Mouse (Mus musculus): ENCODE measurements around the gene Cenpa.
"Not testable (repeated sequence)": the region's sequence is repeated elsewhere in the genome, so short reads cannot be mapped to it uniquely, and the experiment has no call there.

The Cenpa gene

DNA sequence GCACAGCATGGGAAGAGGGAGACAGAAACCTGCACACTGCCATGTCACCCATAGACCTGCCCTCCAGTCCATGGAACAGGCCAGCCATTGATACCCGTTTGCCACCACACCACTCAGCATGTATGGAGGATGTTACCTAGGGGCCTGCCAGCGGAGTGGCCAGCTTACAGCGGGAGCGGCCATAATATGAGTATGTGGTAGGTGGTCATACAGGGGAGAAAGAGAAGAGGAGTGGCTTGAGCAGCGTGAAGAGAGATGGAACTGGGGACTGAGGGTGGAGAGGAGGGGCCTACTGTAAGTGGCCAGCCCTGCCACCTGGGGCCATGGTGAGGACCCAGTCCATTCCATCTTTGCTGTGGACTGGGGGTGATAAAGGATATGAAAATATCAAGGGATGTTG lies 15.4 kb downstream of the Cenpa start:
- no peak for DNase-seq

DNA sequence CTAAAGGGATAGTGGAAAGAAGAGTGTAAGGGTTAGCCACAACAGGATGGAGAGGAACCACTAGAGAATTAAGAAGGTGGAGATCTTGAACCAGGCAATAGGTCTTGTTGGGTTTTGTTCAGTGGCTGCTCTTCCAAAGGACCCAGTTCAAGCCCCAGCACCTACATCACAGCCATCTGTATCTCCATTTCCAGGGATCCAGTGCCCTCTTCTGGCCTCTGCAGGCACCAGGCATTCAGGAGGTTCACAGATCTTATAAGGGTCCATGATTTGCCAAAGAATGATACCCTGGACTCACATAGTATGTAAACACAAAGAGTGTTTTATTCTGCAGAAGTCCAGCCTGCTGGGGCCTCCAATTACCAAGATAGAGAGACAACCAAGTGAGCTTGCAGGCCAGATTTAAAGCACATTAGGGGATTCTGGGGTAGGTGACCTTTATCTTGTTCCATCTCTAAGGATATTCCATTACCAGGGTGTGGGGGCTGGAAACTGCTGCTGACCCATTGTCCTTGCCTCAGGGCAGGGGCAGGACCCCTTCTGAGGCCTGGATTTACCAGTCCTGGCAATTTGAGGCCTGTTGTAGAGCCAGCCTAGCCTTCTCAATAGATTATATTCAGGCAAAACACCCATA lies 16.5 kb downstream of the Cenpa start:
- DNase-seq, result peak in 1 of 2 experiments; percentile 12

DNA sequence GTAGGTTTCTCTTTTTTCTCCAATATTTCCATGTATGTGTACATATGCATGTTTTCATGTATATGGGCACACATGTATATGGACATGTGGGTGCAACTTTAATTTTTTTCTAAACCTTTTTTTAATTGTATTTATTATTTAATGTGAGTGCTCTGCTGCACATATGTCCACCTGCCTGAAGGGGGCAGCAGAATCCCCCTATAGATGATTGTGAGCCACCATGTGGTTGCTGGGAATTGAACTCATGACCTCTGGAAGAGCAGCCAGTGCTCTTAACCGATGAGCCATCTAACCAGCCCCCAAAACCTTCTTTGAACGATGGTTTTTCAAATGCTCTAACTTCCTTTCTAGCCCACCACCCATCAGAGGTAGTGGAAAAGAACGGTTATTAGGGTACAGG lies 17.4 kb downstream of the Cenpa start:
- DNase-seq, result no peak

DNA sequence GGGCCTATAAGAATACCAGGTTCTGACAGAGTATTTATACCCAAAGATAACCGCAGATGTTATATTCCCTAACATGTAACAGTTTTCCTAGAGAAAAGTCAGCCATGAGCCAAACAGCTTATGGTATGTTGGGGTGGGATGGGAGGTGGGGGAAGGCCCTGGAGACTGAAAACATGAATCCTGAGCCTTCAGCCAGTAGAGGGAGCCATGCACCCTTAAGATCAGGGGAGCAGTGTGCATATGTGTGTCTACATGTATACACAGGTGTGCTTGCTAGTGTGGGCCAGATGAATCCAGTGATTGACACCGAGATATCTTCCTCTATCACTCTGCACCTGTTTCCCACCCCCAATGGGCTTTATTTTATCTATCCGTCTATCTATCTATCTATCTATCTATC lies 20.2 kb downstream of the Cenpa start:
- DNase-seq, result peak in 1 of 2 experiments; percentile 15

DNA sequence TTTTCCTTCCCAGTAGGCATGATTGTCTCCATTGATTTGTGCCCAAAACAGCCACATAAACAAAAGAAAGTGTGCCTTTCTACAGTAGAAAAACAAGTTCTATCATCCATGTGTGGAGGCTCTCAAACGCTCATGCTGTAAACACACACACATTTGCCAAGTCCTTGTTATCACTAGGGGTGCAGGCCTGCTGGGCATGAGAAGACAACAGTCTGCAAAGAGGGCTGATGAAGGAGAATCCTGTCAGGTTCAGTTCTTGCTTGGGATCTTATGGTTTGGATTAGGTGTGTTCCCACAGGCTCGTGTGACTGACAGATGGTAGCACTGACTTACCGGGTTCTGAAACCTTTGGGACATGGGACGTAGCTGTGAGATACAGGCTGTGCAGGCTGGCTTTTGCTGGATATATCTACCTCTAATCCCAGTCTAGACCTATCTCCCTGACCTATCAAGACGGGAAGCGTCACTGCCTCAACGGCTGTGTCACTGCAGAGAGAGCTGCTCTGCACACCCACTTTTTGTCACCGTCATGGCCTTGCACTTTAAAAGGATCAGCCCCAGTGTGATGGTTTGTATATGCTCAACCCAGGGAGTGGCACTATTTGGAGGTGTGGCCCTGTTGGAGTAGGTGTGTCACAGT lies 33.9 kb downstream of the Cenpa start:
- DNase-seq, result no peak

DNA sequence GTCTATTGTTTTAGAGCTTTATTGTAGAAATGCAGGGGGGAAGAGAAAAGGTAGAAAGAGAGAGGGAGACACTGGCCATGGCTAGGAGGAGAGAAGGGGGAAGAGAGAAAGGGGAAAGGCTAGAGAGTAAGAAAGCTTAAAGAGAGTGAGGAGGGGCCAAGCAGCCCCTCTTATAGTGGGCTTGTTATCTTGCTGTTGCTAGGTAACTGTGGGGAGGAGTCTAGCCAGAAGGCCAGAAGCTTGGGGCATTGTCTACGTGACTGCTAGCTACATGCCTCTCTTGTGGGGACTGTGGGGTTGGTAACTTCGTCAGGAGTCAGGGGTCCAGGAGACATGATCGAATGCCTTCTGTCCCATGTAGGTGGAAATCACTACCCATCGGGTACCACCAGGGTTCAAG lies 34.8 kb downstream of the Cenpa start:
- not testable (repeated sequence) for DNase-seq

DNA sequence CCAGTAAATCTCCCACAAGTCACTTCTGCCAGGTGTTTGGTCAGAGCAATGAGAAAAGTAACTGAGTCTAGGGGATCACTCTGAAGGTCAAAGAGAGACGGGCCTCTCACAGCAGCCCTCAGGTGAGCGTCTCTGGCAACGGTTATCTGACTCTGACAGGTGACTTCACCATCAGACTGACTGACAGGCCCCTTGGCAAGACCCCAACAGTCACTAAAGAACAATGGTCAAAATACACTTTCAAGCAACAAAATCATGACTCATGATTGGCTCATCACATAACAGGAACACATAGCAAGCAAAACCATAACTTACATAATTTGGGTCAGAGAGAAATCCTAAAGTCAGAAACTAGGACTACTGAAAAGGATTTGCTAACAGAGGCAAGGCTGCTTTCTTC lies 35.3 kb downstream of the Cenpa start:
- no peak for DNase-seq

DNA sequence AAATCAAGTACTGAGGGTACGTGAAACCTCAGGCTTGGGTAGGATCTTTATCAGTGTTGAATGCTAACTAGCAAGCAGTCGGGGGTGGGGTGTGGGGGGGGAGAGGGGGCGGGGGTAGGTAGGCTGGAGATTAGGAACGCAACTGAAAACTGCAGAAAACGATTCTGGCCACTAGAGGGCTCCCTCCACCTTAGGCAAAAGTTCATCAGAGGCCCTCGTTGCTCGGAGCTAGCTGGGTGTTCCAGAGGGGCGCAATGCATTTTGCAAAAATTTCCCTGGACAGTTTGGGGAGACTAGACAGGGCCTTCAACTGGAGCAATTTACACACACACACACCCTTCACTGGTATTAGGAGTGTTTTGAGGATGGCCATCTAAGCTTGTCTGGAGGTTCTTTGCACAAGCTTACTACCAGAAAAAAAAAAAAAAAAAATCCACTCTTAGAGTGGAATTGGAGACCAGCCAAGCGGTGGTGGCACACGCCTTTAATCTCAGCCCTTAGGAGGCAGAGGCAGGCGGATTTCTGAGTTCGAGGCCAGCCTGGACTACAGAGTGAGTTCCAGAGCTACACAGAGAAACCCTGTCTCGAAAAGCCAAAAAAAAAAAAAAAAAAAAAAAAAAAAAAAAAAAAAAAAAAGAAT lies 43.3 kb downstream of the Cenpa start:
- peak; percentile 20 to 61 for DNase-seq

DNA sequence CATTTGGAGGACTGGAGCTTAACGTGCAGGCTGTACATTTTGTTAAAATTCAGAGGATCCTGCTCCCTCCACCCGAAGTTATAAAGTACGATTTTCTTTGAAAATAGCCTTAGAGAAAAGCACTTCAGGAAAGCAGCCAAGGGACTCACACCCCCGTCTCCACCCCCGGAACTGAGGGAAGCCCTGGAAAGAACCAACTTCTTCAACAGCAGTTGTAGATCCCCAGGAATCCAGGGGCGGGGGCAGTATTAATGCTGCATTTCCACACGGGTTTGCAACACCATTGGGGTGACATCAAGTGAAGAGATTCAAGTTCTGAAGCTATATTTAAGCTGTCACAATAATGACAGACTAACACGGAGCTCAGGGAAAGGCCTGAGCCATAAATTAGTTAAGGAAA lies 43.9 kb downstream of the Cenpa start:
- no peak for DNase-seq

DNA sequence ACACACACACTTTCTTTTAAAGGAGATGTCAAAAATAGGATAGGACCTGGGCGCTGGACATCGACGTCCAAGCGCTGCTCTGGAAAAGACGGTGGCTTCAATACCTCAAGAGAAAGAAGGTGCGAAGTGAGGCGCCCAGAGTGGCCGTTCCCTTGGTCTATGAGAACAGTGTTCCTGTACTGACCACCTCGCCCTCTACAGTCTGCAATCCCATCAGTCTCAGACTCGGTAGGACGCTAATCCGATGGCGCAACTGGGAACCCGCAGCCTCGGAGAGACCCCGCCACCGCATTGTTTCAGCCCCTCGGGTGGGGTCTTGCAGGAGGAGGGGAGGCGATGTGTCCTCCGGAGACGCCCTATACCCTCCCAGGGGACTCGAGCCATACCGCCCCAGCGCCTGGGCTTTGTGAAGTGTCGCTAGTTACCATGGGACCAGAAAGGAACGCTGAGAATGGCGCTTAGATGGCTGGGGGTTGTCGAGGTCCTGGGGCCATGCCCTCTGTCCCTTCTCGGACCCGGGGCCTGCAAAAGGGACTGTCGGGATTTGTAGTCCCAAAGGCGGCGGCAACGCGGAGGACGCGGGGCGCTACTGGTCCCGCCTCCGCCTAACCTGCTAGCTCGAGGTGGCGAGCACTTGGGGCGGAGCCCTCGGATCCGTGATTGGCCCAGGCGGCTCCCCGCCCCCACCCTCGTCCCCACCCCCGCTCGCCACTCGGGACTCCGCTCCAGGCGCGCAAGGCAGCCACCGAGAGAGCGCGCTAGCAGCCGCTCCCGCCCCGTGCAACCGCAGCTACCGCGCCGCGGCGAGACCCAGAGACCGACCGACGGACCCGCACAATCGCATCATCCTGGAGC lies 44.8 kb downstream of the Cenpa start, which contains the start of gene Dpysl5:
TSS of gene Dpysl5 (plus strand) at position 418 of the 855 bp plus-strand sequence.
- DNase-seq, result peak; percentile 43 to 49

DNA sequence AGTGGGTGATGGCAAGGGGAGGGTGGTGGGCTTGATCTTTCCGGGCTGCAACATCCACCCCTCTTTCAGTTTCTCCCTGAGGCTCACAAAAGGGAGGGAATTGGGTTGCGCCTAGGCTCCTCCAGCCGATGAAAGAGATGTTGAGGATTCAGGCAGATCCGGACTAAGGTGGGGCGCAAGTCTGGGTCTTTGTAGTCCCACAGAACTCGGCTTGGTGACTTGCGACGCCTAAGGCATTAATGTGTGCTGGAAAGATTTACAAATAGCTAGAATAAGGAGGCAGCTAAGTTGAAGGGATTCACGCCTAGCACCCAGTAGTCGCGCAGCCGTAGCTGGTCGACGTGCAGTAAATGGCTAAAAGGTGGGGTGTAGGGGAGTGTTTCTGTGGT lies 45.4 kb downstream of the Cenpa start:
- no peak for DNase-seq

DNA sequence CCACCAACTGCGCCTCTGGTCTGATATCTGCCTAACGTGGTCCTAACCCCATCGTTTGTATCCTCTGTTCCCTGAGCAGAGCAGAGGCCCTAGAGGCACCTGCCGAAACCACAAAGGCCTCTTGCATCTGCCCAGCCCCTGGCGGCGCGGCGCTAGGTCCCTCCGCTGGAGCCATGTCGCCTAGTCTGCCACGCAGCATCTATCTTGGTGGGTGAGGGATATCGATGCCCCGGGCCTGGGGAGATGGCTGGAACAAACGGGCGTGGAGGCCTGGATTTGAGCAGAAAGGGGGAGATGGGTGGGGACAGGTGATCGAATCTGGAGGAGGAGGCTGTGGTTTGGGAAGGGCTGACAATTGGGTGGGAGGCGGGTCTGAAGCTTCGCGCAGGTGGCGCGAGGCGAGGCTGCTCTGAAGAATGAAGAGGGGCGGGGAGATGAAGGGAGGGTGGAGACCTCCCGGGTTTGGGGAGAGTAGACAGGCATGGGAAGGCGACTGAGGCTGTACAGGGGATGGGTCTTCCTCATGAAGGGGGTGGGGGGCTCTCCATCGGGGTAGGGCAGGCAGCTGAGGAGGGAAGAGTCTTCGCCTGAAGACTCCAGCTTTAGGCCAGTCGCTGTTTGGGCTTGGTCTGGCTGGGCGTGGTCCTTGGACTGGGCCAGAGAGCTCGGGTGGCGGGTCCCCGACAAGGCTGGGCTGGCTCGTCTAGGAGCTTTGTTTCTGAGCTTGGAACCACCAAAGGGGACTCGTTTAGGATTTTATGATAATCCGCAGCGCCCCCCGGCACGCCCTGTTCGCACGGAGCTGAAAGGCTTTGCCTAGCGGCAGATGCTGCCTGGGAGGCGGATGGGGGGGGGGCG lies 46.1 kb downstream of the Cenpa start:
- no peak for DNase-seq

DNA sequence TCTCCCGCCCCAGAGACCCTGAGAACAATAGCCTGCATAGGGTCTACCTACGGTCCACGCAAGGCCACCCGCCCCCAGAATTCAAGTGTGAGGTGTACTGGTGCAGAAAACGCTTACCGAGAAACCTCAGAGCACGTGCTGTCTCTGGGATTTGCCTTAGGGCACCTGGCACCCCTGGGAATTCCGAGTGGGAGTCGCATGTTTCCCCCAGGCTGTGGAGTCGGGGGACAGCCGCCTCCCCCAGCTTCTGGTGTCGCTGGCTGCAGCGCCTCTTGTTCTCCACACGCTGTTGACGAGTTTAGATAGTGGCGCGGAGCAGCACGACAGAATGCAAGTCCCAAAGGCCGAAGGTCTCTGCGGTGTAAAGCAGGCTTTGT lies 46.7 kb downstream of the Cenpa start:
- no peak for DNase-seq

DNA sequence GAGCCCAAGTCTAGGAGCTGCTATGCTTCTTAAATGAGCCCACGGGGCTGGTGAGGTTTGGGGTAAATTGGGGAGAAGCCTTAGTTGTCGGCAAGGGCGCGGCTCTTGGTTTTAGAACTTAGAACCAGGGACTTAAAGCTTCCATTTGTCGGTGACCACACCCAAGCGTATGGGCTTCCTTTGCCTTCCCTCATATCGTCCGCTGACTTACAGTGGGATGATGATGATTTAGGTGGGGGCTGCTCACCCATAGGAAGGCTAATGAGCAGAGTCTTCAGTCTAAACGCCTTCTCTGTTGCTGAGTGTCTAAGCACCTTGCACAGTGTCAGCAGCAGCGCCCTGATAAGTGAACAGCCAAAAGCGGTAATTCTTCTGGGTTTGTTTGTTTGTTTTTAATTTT lies 47.1 kb downstream of the Cenpa start:
- no peak for DNase-seq

DNA sequence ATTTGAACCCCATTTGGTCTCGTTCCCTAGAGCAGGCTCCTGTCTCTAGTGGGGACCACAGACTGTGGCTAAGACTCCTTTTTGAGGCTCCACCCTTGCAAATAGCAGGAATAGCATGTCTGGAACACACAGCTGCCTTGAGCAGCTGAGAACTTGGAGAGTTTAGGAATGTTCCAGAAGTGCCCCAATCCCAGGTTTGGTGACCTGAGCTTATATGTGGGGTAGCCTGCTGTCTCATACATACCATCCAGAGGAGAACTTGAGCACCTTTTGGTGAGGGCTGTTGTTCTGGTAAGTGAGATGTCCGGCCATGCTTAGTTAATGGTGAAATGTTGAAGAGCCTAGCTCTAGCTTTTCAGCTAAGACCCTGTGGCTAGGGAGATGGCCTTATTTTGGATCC lies 49.7 kb downstream of the Cenpa start:
- no peak for DNase-seq

DNA sequence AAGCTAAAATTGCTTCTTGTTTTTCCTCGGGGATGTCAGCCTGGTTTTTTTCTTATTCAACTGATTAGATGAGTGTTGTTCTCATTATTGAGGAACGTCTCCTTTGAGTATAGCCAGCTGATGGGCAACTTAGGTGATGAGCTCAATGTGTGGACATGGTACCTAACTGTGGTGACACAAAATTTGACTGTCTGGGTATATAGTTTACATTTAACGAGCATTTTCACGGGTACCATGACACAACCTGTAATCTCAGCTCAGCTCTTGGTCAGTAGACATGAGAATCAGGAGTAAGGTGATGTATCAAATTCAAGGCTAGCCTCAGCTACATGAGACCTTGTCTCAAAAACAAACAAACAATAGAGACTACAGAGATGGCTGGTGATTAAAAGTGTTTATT lies 50.9 kb downstream of the Cenpa start:
- no peak for DNase-seq

DNA sequence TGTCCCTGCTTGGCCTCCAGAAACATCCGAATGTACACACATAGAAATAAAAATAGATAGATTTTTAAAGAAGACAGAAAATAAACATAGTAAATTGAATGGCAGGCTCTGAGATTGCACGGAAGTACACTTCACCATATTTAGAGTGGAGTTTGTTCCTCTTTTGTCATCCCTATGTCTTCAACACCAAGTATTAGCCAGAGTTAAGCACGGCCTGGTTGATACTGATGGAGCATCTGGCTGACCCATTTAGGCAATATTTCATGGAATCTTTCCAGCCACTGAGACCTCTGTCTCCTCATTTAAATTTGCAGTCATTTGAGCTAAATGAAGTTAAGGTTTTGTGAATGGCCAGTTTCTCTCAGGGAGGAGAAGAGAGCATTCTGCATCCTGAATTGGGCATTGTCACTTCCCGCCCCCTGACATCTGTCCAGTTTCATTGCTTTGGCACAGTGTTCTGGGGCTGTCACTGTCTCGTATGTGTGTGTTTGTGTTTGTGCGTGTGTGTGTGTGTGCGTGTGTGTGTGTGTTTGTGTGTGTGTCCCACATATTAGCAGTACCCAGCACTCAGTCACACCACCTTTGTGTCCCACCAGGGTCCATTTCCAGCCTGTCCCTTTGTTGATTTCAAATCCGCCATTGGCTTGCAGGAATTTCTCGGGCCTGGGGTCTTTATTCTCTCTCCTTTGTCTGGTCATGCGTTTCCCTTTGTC lies 51.6 kb downstream of the Cenpa start:
- no peak for DNase-seq

DNA sequence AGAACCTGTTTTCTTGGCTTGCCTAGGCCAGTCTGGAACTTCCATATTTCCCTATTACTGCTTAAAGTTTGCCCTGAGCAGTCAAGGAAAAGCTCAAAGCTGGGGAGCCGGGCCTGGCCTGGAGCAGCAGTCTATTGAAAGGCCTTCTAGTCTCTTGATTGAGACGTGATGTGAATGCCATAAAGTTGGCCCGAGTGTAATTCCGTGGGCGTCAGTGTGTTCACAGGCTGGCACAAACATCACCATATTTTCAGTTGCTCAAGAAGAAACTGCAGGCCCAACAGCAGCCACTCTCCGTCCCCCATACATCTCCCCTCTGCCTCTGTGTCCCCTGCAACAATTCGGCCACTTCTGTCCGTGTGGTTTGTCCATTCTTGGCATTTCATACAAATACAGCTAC lies 55.4 kb downstream of the Cenpa start:
- no peak for DNase-seq

All from spleen, adult 18-20 months (tissue).